Mouse (Mus musculus) left cerebral cortex, postnatal 10 days (tissue): ENCODE results near the gene Tmem132c. TPM values are rescaled to one million over a fixed set of nuclear protein-coding genes. Genes with fewer than 3 reads are reported as not detected.

Source experiments
- DNase-seq, 2 experiments: peaks; one replicate each; pipeline ENCODE4 v3.0.0; 2021 to 2022; ENCODE audit warnings: low spot score in 2 of 2, mixed read lengths in 1 of 2; ENCODE audit errors: extremely low spot score in 1 of 2
- intact Hi-C: fragments of 180-260 bp; cut with DNase I; formaldehyde crosslinking; loops from one replicate; pipeline ENCODE4 v1.15.1; 2025
- total RNA-seq, 2 experiments: library from RNA; stranded (reverse); gene quantifications; 2 replicates each; pipeline ENCODE4 v1.2.3; 2021

Gene Tmem132c
- total RNA-seq, 2 experiments from 2014 or later, result 7.8 to 7.9 TPM

DNA sequence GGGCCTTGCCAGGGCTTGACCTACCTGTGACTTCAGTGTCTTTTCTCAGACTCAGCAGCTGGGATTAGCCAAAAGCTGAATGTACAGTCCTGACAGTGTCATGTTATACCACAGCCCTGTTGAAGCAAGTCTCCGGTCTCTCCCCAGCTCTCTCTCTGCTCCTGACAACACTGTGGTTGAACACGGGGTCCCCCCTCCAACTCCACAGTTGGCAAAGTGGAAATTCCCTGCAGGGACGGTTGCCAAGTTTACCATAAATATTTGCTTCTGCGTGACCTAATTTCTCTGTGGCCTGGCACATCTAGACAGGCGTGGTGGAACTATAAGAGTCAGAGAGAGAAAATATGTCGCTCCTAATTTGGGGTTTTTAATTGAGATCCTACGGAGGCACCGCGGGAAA, 274.4 kb downstream of the Tmem132c start:
- intact Hi-C loops, result no loop called here
- no peak for DNase-seq

DNA sequence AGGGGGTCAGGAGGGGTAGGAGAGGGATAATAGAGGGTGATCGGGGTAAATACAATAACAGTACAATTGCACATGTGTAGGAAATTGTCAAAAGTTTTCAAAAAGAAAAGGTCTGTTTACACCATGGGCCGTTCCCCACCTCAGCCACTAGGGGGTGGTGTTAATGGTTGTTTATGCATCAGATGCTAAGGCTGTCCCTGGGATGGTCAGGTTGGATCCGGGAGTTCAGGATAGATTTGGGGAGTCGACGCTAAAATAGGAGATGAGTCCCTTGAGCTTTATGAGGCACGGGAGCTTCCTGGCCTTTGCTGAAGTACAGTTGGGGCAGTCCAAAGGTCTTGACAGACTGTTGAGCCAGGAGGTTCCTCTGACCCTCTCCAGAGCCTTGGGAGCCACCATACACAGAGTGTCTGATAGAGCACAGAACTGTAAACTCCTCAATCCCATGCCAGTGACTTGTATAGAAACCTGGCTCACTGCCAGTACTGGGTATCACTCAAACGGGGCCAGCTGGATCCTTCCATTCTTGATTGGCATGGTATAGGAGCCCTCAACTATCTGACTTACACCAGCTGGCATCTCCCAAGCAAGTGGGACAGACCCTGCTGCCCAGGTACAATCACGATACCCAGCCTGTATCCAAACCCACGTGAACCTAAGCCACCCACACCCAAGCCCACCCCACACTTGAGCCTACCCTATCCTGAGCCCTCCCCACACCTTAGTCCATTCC, 281.3 kb downstream of the Tmem132c start:
- no peak for DNase-seq
- intact Hi-C loops, result no loop called here

- intact Hi-C loops, result no loop called here
Measured at GRCm38 (mm10) chr5:127527344-127527974, 285.9 kb downstream of the Tmem132c start.

DNA sequence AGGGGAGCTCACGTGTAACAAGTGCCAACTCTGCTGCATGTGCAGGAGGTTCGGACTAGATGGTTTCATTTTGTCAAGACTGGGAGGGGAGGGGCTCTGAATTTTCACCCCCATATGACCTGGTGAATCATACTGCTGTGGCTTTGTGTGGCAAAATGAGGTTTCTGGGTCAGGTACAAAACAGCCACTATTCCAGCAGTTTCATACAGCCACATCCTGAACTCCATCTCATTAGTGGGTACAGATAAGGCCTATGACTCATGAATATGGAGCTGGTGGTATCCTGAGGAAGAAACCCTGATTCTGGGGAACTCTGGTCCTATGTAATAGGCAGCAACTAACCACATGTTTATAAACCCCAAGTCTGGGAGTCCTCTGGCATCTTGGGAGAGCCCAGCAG, 295.9 kb downstream of the Tmem132c start:
- intact Hi-C loops, result no loop called here
- no peak for DNase-seq

More at GRCm38 (mm10) chr5:127527344-127527974, 285.9 kb downstream of the Tmem132c start:
- no peak for DNase-seq

DNA sequence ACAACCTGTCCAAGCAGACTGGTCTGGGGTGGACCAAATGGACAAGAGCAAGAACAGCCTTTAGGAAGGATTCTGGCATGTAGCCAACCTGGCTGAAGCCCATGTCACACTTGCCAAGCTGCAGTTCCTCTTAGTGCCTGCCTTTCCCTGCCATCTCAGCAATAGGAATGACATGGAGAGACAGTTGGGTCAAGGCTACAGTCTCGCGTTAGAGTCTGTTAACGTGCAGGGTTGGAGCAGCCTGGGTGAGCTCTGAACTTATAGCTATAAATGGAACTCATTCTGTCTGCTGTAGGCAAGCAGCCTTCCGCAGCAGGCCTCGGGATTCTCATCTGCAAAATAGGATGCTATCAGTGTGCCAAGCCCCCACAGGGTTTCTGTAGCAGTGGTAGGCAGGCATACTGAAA, 305.0 kb downstream of the Tmem132c start:
- intact Hi-C loops, result no loop called here

GRCm38 (mm10) chr5:127548136-127548535, 306.5 kb downstream of the Tmem132c start:
- no peak for DNase-seq
- intact Hi-C loops, result no loop called here

More for the DNA sequence above, 305.0 kb downstream of the Tmem132c start:
- DNase-seq, result no peak

DNA sequence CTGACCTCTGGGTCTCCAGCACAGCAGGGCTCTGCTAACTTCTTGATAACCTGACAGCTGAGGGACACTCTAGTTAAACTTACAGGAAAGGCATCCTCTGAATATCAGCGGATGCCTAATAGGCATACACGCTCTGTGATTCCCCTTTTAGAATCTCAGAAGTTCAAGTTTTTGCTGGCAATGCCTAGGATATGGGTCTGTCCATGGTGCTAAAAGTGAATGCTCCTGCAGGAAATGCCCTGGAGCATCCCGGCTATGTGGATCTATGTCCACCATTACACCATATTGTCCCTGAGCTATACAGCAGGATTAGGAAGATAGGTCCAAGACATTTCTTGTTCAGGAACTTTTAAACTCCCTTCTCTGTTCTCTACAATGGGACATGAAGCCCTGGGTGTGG, 319.5 kb downstream of the Tmem132c start:
- intact Hi-C loops, result no loop called here
- no peak for DNase-seq

DNA sequence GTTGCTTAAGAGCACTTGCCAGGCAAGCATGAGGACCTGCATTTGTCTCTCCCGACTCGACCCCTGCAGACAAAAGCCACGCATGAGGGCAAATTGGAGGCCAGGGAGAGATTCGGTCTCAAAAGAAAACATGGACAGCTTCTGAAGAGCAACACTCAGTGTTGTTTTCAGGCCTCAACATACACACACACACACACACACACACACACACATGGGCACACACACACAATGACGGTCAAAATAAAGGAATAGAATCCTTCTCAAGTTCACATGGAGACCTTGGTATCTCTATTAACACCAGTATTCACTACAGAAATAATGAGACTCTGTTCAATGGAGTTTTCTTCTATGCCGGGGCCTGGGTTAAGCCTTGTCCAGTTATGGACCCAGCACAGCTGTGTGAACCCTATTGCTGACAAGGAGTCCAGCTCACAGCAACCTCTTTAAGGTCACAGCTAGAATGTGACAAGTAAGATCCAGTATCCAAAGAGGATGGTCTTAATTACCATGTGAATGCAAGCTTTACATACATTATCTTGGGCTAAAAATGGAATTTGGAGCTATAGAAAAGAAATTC, 325.6 kb downstream of the Tmem132c start:
- DNase-seq, result no peak
- intact Hi-C loops, result no loop called here

DNA sequence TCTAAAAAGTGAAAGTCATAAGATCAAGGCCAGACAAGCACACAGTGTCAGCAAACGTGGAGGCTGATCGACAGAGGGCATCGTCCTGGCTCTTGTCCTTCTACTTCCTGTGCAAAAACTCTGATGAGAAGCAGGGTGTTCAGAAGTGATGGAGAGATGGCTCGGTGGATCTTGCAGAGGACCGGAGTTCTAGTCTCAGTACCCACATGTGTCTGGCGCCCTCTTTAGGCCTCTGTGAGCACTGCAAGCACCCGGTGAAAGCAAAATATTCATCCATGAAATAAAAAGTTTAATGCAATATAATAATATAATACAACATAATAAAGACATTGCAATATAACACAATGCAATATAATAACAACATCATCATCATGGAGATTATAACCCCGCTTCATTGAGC, 335.8 kb downstream of the Tmem132c start:
- no peak for DNase-seq

GRCm38 (mm10) chr5:127583658-127584057, 342.1 kb downstream of the Tmem132c start:
- no peak for DNase-seq
- intact Hi-C loops, result no loop called here

More for the DNA sequence above, 335.8 kb downstream of the Tmem132c start:
- intact Hi-C loops, result loop anchor here (10.0 kb wide), 1 partner anchor 343 kb away; no protein-coding TSS in a partner anchor

DNA sequence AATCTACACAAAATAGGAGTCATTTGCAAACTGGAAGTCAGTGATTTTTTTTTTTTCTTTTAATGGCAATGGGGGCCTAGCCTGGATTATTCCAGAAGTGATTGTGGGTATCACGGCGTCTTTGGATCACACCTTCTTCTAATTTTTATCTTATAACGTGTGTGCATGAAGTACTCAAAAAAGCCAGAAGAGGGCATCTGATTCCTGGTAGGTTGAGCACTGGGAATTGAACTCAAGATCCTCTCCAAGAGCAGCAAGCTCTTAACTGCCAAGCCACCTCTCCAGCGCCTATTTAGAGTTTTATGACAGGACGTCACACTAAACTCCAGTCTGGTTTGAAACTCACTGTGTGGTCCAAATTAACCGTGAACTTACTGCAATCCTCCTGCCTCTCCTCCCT, 346.2 kb downstream of the Tmem132c start:
- DNase-seq, result no peak
- intact Hi-C loops, result no loop called here

DNA sequence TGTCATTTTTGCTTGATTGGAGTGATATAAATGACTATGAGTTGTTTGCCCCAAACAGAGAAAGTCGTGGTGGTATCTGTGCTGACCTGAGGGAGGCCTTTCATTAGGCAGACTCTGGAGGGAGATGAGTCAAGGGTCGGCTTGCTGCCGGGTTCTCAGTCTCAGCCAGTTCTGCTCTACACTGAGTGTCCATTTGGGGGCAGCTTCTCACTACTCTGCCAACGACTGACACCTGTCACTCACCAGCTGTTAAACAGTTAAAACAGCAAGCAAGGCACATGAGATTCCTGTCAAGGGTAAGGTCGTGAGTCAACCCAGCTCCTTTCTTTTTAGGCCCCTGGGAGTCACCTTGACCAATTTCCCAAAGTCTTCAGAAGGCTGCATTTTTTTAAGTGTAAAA, 350.8 kb downstream of the Tmem132c start:
- intact Hi-C loops, result loop anchor here (5.0 kb wide), 1 partner anchor 850 kb away; no protein-coding TSS in a partner anchor
- DNase-seq, result no peak

- peak in 1 of 2 experiments; percentile 36 for DNase-seq
- intact Hi-C loops, result loop anchor here (5.0 kb wide), 1 partner anchor 849 kb away; no protein-coding TSS in a partner anchor
Measured at GRCm38 (mm10) chr5:127592854-127593253, 351.2 kb downstream of the Tmem132c start.

- intact Hi-C loops, result no loop called here
- no peak for DNase-seq
Measured at GRCm38 (mm10) chr5:127595676-127596075, 354.1 kb downstream of the Tmem132c start.

GRCm38 (mm10) chr5:127596862-127597261, 355.3 kb downstream of the Tmem132c start:
- intact Hi-C loops, result no loop called here
- no peak for DNase-seq

DNA sequence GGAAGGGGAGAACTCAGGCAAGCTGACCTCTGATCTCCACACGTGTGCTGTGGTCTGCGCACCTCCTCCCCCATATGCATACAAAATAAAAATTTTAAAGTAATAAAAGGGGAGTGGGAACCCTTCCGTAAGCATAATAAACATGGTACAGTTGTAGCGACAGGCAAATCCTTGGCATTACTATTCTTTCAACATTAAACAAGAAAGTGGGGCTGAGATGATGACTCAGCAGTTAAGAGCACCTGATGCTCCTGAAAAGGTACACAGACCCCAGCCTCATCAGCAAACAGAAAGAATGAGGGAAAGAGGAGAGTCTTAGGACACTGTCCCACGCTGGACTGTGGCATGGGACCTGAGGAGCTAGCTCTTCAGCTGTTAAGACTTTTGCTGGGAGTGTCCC, 361.4 kb downstream of the Tmem132c start:
- no peak for DNase-seq
- intact Hi-C loops, result no loop called here

DNA sequence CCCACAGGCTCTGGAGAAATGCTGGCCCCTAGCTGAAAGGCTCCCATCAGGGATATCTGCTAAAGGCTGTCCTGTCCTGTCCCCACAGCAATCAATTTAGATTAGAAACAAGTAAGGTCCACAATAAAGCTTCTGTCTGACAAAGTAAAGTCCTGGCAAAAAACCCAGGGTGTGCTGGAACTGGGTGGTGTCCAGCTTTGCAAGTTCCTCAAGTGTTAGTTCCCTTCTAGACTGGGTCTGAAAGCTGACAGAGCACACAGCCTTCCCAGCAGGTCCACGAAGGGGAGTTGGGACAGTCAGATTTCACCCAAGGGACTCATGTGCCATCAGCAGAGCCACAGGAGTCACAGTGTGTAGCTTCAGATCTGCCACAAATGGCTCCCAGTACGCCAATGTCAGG, 365.9 kb downstream of the Tmem132c start:
- DNase-seq, result no peak
- intact Hi-C loops, result no loop called here

GRCm38 (mm10) chr5:127609191-127609714, 367.6 kb downstream of the Tmem132c start:
- intact Hi-C loops, result no loop called here

GRCm38 (mm10) chr5:127610787-127611509, 369.3 kb downstream of the Tmem132c start:
- peak in 1 of 2 experiments; percentile 64 for DNase-seq
- intact Hi-C loops, result loop anchor here (10.0 kb wide), 1 partner anchor 884 kb away; no protein-coding TSS in a partner anchor

More at GRCm38 (mm10) chr5:127609191-127609714, 367.6 kb downstream of the Tmem132c start:
- no peak for DNase-seq
